Mouse (Mus musculus) CH12.LX (cell line): ENCODE data around the gene H2al1f. TPM values are rescaled to one million over a fixed set of nuclear protein-coding genes. Genes with fewer than 3 reads are reported as not detected.

Source experiments
- DNase-seq: peaks from one replicate; pipeline ENCODE4 v3.0.0-alpha.2; 2013; ENCODE audit errors: extremely low read depth
- H3K27ac ChIP-seq: 2 replicates; pipeline ENCODE4 v1.5.1; 2012; ENCODE audit warnings: low read depth, mild to moderate bottlenecking, control low read depth, moderate library complexity; ENCODE audit not compliant: insufficient read depth
- H3K27me3 ChIP-seq: replicated peaks from 2 replicates; pipeline ENCODE3; 2012; ENCODE audit warnings: inconsistent platforms
- H3K36me3 ChIP-seq, 2 experiments: replicated peaks in 1 of 2; 2 replicates each; pipeline versions ENCODE3 to v1.6.1; 2012; ENCODE audit warnings: inconsistent platforms in 1 of 2, low read length in 1 of 2, mild to moderate bottlenecking in 1 of 2, mixed read lengths in 1 of 2, moderate library complexity in 1 of 2; ENCODE audit not compliant: control insufficient read depth in 1 of 2, insufficient read depth in 1 of 2
- H3K4me1 ChIP-seq, 2 experiments: 2 replicates each; pipeline ENCODE4 v1.6.1; 2012; ENCODE audit warnings: inconsistent platforms in 1 of 2, moderate library complexity in 1 of 2; ENCODE audit not compliant: insufficient read depth in 2 of 2, control insufficient read depth in 1 of 2
- H3K4me2 ChIP-seq: 2 replicates; pipeline ENCODE4 v1.6.1; 2012; ENCODE audit warnings: low read depth, mild to moderate bottlenecking, control low read depth; ENCODE audit not compliant: poor library complexity, insufficient read depth, severe bottlenecking
- H3K4me3 ChIP-seq, 3 experiments: fragments of 150-350 bp in 1 of 3; sonication (generic) in 1 of 3; replicated peaks in 1 of 3; 2 replicates each; pipeline versions ENCODE3 to v1.5.1; 2011 to 2012; ENCODE audit warnings: low read depth in 2 of 3, low read length in 2 of 3, mild to moderate bottlenecking in 2 of 3, moderate library complexity in 2 of 3, control low read depth in 1 of 3, improper control_type of control experiment in 1 of 3, inconsistent platforms in 1 of 3, mixed read lengths in 1 of 3; ENCODE audit not compliant: poor library complexity in 1 of 3
- H3K79me2 ChIP-seq: replicated peaks from 2 replicates; pipeline ENCODE4 v1.6.1; 2012; ENCODE audit warnings: mild to moderate bottlenecking, moderate library complexity; ENCODE audit not compliant: control insufficient read depth, poor library complexity, insufficient read depth, severe bottlenecking; ENCODE audit errors: extremely low read depth
- H3K9ac ChIP-seq: 2 replicates; pipeline ENCODE4 v1.6.1; 2012; ENCODE audit warnings: low read depth, mild to moderate bottlenecking, control low read depth, moderate library complexity; ENCODE audit not compliant: insufficient read depth
- H3K9me3 ChIP-seq: replicated peaks from 2 replicates; pipeline ENCODE3; 2012; ENCODE audit warnings: low read length, inconsistent platforms, mixed read lengths
- CHD1 ChIP-seq: IDR thresholded peaks from 2 replicates; pipeline ENCODE4 v1.6.1; 2012; ENCODE audit warnings: low read depth, low read length, improper control_type of control experiment, inconsistent platforms
- EP300 ChIP-seq: IDR thresholded peaks from 2 replicates; pipeline ENCODE4 v1.6.1; 2011; ENCODE audit warnings: low read length, improper control_type of control experiment
- ETS1 ChIP-seq: conservative IDR thresholded peaks from 2 replicates; pipeline ENCODE4 v1.6.1; 2012; ENCODE audit warnings: low read depth, mild to moderate bottlenecking, inconsistent platforms, low read length, improper control_type of control experiment, moderate library complexity
- MAX ChIP-seq: IDR thresholded peaks from 2 replicates; pipeline ENCODE4 v1.6.1; 2011; ENCODE audit warnings: low read length, improper control_type of control experiment
- MEF2A ChIP-seq: IDR thresholded peaks from 2 replicates; pipeline ENCODE4 v1.6.1; 2014; ENCODE audit warnings: low read depth, mild to moderate bottlenecking, inconsistent platforms, low read length, improper control_type of control experiment, borderline replicate concordance
- NELFE ChIP-seq: IDR thresholded peaks from 2 replicates; pipeline ENCODE4 v1.6.1; 2011; ENCODE audit warnings: low read depth, low read length, improper control_type of control experiment
- POLR2AphosphoS2 ChIP-seq: IDR thresholded peaks from 2 replicates; pipeline ENCODE4 v1.6.1; 2011; ENCODE audit warnings: low read depth, low read length, improper control_type of control experiment
- RAD21 ChIP-seq: IDR thresholded peaks from 2 replicates; pipeline ENCODE4 v1.6.1; 2011; ENCODE audit warnings: low read depth, mild to moderate bottlenecking, low read length, improper control_type of control experiment, moderate library complexity
- RCOR1 ChIP-seq: conservative IDR thresholded peaks from 2 replicates; pipeline ENCODE4 v1.6.1; 2012; ENCODE audit warnings: low read depth, mild to moderate bottlenecking, inconsistent platforms, low read length, improper control_type of control experiment
- TCF12 ChIP-seq: IDR thresholded peaks from 2 replicates; pipeline ENCODE4 v1.6.1; 2014; ENCODE audit warnings: low read depth, mild to moderate bottlenecking, inconsistent platforms, low read length, improper control_type of control experiment
- USF1 ChIP-seq: IDR thresholded peaks from 2 replicates; pipeline ENCODE4 v1.6.1; 2014; ENCODE audit warnings: low read depth, mild to moderate bottlenecking, inconsistent platforms, low read length, improper control_type of control experiment
- USF2 ChIP-seq: conservative IDR thresholded peaks from 2 replicates; pipeline ENCODE4 v1.6.1; 2011; ENCODE audit warnings: low read depth, low read length, improper control_type of control experiment
- ZC3H11A ChIP-seq: IDR thresholded peaks from 2 replicates; pipeline ENCODE4 v1.6.1; 2012; ENCODE audit warnings: low read depth, mild to moderate bottlenecking, inconsistent platforms, low read length, improper control_type of control experiment
- dilution Hi-C: fragments of 300-500 bp; cut with MboI; formaldehyde crosslinking; loops from 2 replicates; pipeline ENCODE4 v1.14.3; 2020; ENCODE audit warnings: low sequenced_read_pairs; ENCODE audit not compliant: extremely low pct_unique_long_range_greater_than_20kb, extremely low pct_ligation_motif_present
- in situ Hi-C: fragments of 300-500 bp; cut with MboI; formaldehyde crosslinking; loops from 3 replicates; pipeline ENCODE4 v1.14.3; 2019; ENCODE audit warnings: low sequenced_read_pairs, low pct_ligation_motif_present, low pct_unique_long_range_greater_than_20kb, mixed read lengths
- polyA plus RNA-seq: library from polyadenylated mRNA; unstranded; fragments of >175 nt; gene quantifications from 2 replicates; pipeline ENCODE4 v1.2.1, GENCODE M21; 2012; ENCODE audit warnings: low read depth; ENCODE audit not compliant: insufficient read length
- total RNA-seq, 2 experiments: library from RNA; depleted of rRNA; stranded (reverse); fragments of 300-350 nt in 1 of 2; fragments of >200 nt in 1 of 2; gene quantifications; 2 replicates each; pipeline ENCODE4 v1.2.3; 2012 to 2014

Gene H2al1f
- total and polyA plus RNA-seq, 3 experiments, result not detected

- no peaks in the 10 kb centered on the region for H3K4me1 ChIP-seq
- no peaks in the 10 kb centered on the region for H3K27me3 ChIP-seq
- in situ Hi-C loops, result no loop called here
Measured at GRCm38 (mm10) chrX:11345762-11346161, 30.8 kb downstream of the H2al1f start.

GRCm38 (mm10) chrX:11346756-11347155 is 31.8 kb downstream of the H2al1f start:
- dilution Hi-C loops (no loop called here), in situ Hi-C loops (no loop called here)
- no peak overlapping the region for H3K9ac ChIP-seq
- no peaks in the 10 kb centered on the region for H3K9me3 ChIP-seq
- H3K36me3 ChIP-seq, result no peaks in the 10 kb centered on the region
- TF ChIP-seq NELFE, result no peak
- TF ChIP-seq, all 38 proteins: peak for 0
- H3K4me1 ChIP-seq, result no peaks in the 10 kb centered on the region
- no peak overlapping the region for H3K4me3 ChIP-seq
- H3K27me3 ChIP-seq, result no peaks in the 10 kb centered on the region
- no peak for DNase-seq
- H3K4me2 ChIP-seq, result no peak overlapping the region
- H3K27ac ChIP-seq, result no peak overlapping the region
- H3K79me2 ChIP-seq, result no peaks in the 10 kb centered on the region

More at GRCm38 (mm10) chrX:11345762-11346161, 30.8 kb downstream of the H2al1f start:
- Histone ChIP-seq H3K27ac (no peak overlapping the region), H3K9me3 (no peaks in the 10 kb centered on the region), H3K79me2 (no peaks in the 10 kb centered on the region), H3K9ac (no peak overlapping the region), H3K4me2 (no peak overlapping the region), H3K36me3 (no peaks in the 10 kb centered on the region), H3K4me3 (no peak overlapping the region)
- no peak for TF ChIP-seq RAD21
- TF ChIP-seq POLR2AphosphoS2, result no peak
- dilution Hi-C loops, result no loop called here
- DNase-seq, result no peak

- in situ Hi-C loops, result no loop called here
- TF ChIP-seq USF2, result no peak
- Histone ChIP-seq H3K4me3 (no peak overlapping the region), H3K79me2 (no peaks in the 10 kb centered on the region), H3K4me2 (no peak overlapping the region), H3K9ac (no peak overlapping the region), H3K36me3 (no peaks in the 10 kb centered on the region), H3K27me3 (no peaks in the 10 kb centered on the region), H3K9me3 (no peaks in the 10 kb centered on the region), H3K27ac (no peak overlapping the region), H3K4me1 (no peaks in the 10 kb centered on the region)
- dilution Hi-C loops, result no loop called here
- no peak for DNase-seq
Measured at GRCm38 (mm10) chrX:11360823-11361222, 45.9 kb downstream of the H2al1f start.

GRCm38 (mm10) chrX:11361261-11361660 is 46.3 kb downstream of the H2al1f start:
- Histone ChIP-seq H3K4me3 (no peak overlapping the region), H3K36me3 (no peaks in the 10 kb centered on the region), H3K27me3 (no peaks in the 10 kb centered on the region), H3K4me1 (no peaks in the 10 kb centered on the region), H3K27ac (no peak overlapping the region), H3K79me2 (no peaks in the 10 kb centered on the region), H3K4me2 (no peak overlapping the region), H3K9ac (no peak overlapping the region), H3K9me3 (no peaks in the 10 kb centered on the region)
- TF ChIP-seq USF1 (no peak), MAX (no peak), RCOR1 (no peak), MEF2A (no peak), ZC3H11A (no peak), ETS1 (no peak), CHD1 (no peak), EP300 (no peak), TCF12 (no peak)
- in situ Hi-C loops, result no loop called here
- dilution Hi-C loops, result no loop called here
- no peak for DNase-seq
